ENCODE assay signal across 28 mouse cellular contexts in genomic region chr1:167854801-167855200, GRCm38 (mm10).
A peak's percentile ranks its signal among the peaks of the same experiment; 100 is the strongest.
DNase-seq lines count a peak whose midpoint lies in the region; ATAC-seq lines count a peak whose summit lies in the region.
"Had no signal": no experiment of that assay in that cellular context is flagged by ENCODE, and none has a peak within 500 bp of the region (broad histone marks: within the 10 kb centered on the region; RNA-seq: fewer than 3 reads in every experiment).

No protein-coding gene starts in this region.

- H3K27ac ChIP-seq in hindbrain, embryonic 11.5 days (ENCODE audit: low read depth, low read length), result no peak overlapping the region
- no peak overlapping the region for H3K27ac ChIP-seq in hindbrain, embryonic 13.5 days
- H3K27ac ChIP-seq in embryonic facial prominence, embryonic 10.5 days (replicated peaks), result no peak overlapping the region
- H3K27ac ChIP-seq: embryonic facial prominence, embryonic 13.5 days; forebrain, embryonic 10.5 days; forebrain, embryonic 15.5 days; hindbrain, embryonic 12.5 days; layer of hippocampus, adult 2 months; liver, embryonic 15.5 days; midbrain, embryonic 10.5 days; midbrain, embryonic 15.5 days had no signal

- ATAC-seq in hindbrain, embryonic 11.5 days (ENCODE audit: low FRiP score), result no peak
- ATAC-seq in hindbrain, embryonic 13.5 days (ENCODE audit: low FRiP score), result no peak
- ATAC-seq: activated CD4-positive, CD25-positive, alpha-beta regulatory T cell, adult 4 months; forebrain, embryonic 15.5 days; midbrain, embryonic 15.5 days had no signal

- no peaks in the 10 kb centered on the region for H3K27me3 ChIP-seq in hindbrain, embryonic 11.5 days (ENCODE audit: control insufficient read depth, insufficient read depth, low read length)
- no peaks in the 10 kb centered on the region for H3K27me3 ChIP-seq in hindbrain, embryonic 13.5 days
- no peaks in the 10 kb centered on the region for H3K27me3 ChIP-seq in embryonic facial prominence, embryonic 10.5 days (replicated peaks; ENCODE audit: low read depth, poor library complexity, severe bottlenecking)
- H3K27me3 ChIP-seq: CH12.LX; embryonic facial prominence, embryonic 13.5 days; forebrain, embryonic 15.5 days; hindbrain, embryonic 12.5 days; liver, embryonic 15.5 days; midbrain, embryonic 15.5 days had no signal

- DNase-seq in cerebellum, postnatal 10 days, result peak; percentile 55 to 58
- no peak for DNase-seq in cerebellum, adult 11 months
- DNase-seq in hindbrain, embryonic 11.5 days (ENCODE audit: low spot score), result peak; percentile 15
- peak; percentile 6 for DNase-seq in retina, postnatal 1 day
- no peak for DNase-seq in retina, embryonic 14.5 days (ENCODE audit: low spot score)
- DNase-seq in embryonic facial prominence, embryonic 10.5 days (ENCODE audit: low spot score), result peak; percentile 17
- DNase-seq in right cerebral cortex, adult 2 months (ENCODE audit: low spot score in 2 of 2), result no peak
- DNase-seq: adrenal gland, adult 2 months; adrenal gland, postnatal 36 days; cerebellum, adult 9-10 months; heart, postnatal 14 days; kidney, adult 2 months; kidney, postnatal 36 days; lung, embryonic 14.5 days; lung, postnatal 14 days; right cerebral cortex, postnatal 25 days; thymus, postnatal 14 days had no signal

- 47% methylated on average over 4 of the region's 4 CpGs for WGBS in hindbrain, embryonic 11.5 days
- 40% methylated on average over 4 of the region's 4 CpGs for WGBS in hindbrain, embryonic 13.5 days
- WGBS in embryonic facial prominence, embryonic 10.5 days, result 54% methylated on average over 4 of the region's 4 CpGs

- no peaks in the 10 kb centered on the region for H3K9me3 ChIP-seq in hindbrain, embryonic 11.5 days (ENCODE audit: control insufficient read depth, low read length)
- H3K9me3 ChIP-seq in hindbrain, embryonic 13.5 days, result no peaks in the 10 kb centered on the region
- no peaks in the 10 kb centered on the region for H3K9me3 ChIP-seq in embryonic facial prominence, embryonic 10.5 days
- H3K9me3 ChIP-seq: embryonic facial prominence, embryonic 13.5 days; forebrain, embryonic 10.5 days; forebrain, embryonic 15.5 days; hindbrain, embryonic 12.5 days; liver, embryonic 15.5 days; midbrain, embryonic 10.5 days; midbrain, embryonic 15.5 days had no signal

- H3K36me3 ChIP-seq in hindbrain, embryonic 11.5 days (ENCODE audit: control insufficient read depth, insufficient read depth, low read length), result no peaks in the 10 kb centered on the region
- H3K36me3 ChIP-seq in hindbrain, embryonic 13.5 days, result no peaks in the 10 kb centered on the region
- H3K36me3 ChIP-seq in embryonic facial prominence, embryonic 10.5 days (replicated peaks), result no peaks in the 10 kb centered on the region
- H3K36me3 ChIP-seq: embryonic facial prominence, embryonic 13.5 days; forebrain, embryonic 10.5 days; forebrain, embryonic 15.5 days; hindbrain, embryonic 12.5 days; liver, embryonic 15.5 days; midbrain, embryonic 10.5 days; midbrain, embryonic 15.5 days had no signal

- H3K4me2 ChIP-seq in hindbrain, embryonic 11.5 days (replicated peaks; ENCODE audit: low read depth, low read length), result no peak overlapping the region
- no peak overlapping the region for H3K4me2 ChIP-seq in hindbrain, embryonic 13.5 days
- H3K4me2 ChIP-seq: embryonic facial prominence, embryonic 13.5 days; forebrain, embryonic 15.5 days; hindbrain, embryonic 12.5 days; liver, embryonic 15.5 days; lung, embryonic 14.5 days; midbrain, embryonic 15.5 days had no signal

- no peak overlapping the region for H3K9ac ChIP-seq in hindbrain, embryonic 11.5 days (ENCODE audit: low read depth, low read length)
- no peak overlapping the region for H3K9ac ChIP-seq in hindbrain, embryonic 13.5 days
- H3K9ac ChIP-seq: embryonic facial prominence, embryonic 13.5 days; forebrain, embryonic 15.5 days; hindbrain, embryonic 12.5 days; liver, embryonic 15.5 days; lung, embryonic 14.5 days; midbrain, embryonic 15.5 days had no signal

- H3K4me1 ChIP-seq in hindbrain, embryonic 11.5 days (replicated peaks; ENCODE audit: control insufficient read depth, insufficient read depth, low read length), result no peaks in the 10 kb centered on the region
- no peaks in the 10 kb centered on the region for H3K4me1 ChIP-seq in hindbrain, embryonic 13.5 days (replicated peaks)
- H3K4me1 ChIP-seq in embryonic facial prominence, embryonic 10.5 days, result peaks cover 5% of the 10 kb centered on the region; the same call in 1 of the 2 replicates
- H3K4me1 ChIP-seq: embryonic facial prominence, embryonic 13.5 days; forebrain, embryonic 15.5 days; hindbrain, embryonic 12.5 days; liver, embryonic 15.5 days; midbrain, embryonic 15.5 days had no signal

- no peak overlapping the region for H3K4me3 ChIP-seq in hindbrain, embryonic 11.5 days (ENCODE audit: low read depth, low read length)
- no peak overlapping the region for H3K4me3 ChIP-seq in hindbrain, embryonic 13.5 days
- H3K4me3 ChIP-seq in embryonic facial prominence, embryonic 10.5 days, result no peak overlapping the region
- H3K4me3 ChIP-seq: embryonic facial prominence, embryonic 13.5 days; forebrain, embryonic 10.5 days; forebrain, embryonic 15.5 days; hindbrain, embryonic 12.5 days; layer of hippocampus, adult 2 months; liver, embryonic 15.5 days; midbrain, embryonic 10.5 days; midbrain, embryonic 15.5 days had no signal

Comparison
In these comparisons a context has a peak if more than half of its experiments do, and no peak if none do; other contexts are left out.
1. DNase-seq: peak in cerebellum, postnatal 10 days (2 of 2), hindbrain, embryonic 11.5 days (single experiment), retina, postnatal 1 day (single experiment) and embryonic facial prominence, embryonic 10.5 days (single experiment); none in cerebellum, adult 11 months (single experiment), retina, embryonic 14.5 days (single experiment) and right cerebral cortex, adult 2 months (0 of 2).